Mouse (Mus musculus) embryonic facial prominence, embryonic 11.5 days (tissue): Measurements from ENCODE around the gene Mertk. TPM values are rescaled to one million over a fixed set of nuclear protein-coding genes. Genes with fewer than 3 reads are reported as not detected.

Experiments
- ATAC-seq: fragments of 200-750 bp; cut with Nextera tagmentation; replicated peaks from 2 replicates; pipeline ENCODE4 v1.8.0; 2017; ENCODE audit warnings: low read depth; ENCODE audit not compliant: insufficient number of reproducible peaks, low FRiP score, low TSS enrichment
- DNase-seq: peaks from one replicate; pipeline ENCODE4 v3.0.0-alpha.2; 2015; ENCODE audit warnings: low spot score
- H3K27ac ChIP-seq: fragments of 300-500 bp; sonication (generic); replicated peaks from 2 replicates; pipeline ENCODE4 v1.5.1; 2014; ENCODE audit warnings: mild to moderate bottlenecking, low read depth, low read length, control low read depth
- H3K27me3 ChIP-seq: fragments of 300-500 bp; sonication (generic); 2 replicates; pipeline ENCODE4 v1.6.1; 2014; ENCODE audit warnings: mild to moderate bottlenecking, low read length, moderate library complexity, mixed read lengths; ENCODE audit not compliant: control insufficient read depth, insufficient read depth
- H3K36me3 ChIP-seq: fragments of 300-500 bp; sonication (generic); replicated peaks from 2 replicates; pipeline ENCODE4 v1.6.1; 2014; ENCODE audit warnings: low read depth, mild to moderate bottlenecking, low read length, moderate library complexity, mixed read lengths; ENCODE audit not compliant: control insufficient read depth, insufficient read depth
- H3K4me1 ChIP-seq: fragments of 300-500 bp; sonication (generic); 2 replicates; pipeline ENCODE4 v1.6.1; 2014; ENCODE audit warnings: low read length, mixed read lengths; ENCODE audit not compliant: control insufficient read depth, insufficient read depth
- H3K4me2 ChIP-seq: fragments of 300-500 bp; sonication (generic); 2 replicates; pipeline ENCODE4 v1.6.1; 2014; ENCODE audit warnings: low read depth, mild to moderate bottlenecking, control low read depth, low read length, moderate library complexity
- H3K4me3 ChIP-seq: fragments of 300-500 bp; sonication (generic); 2 replicates; pipeline ENCODE4 v1.5.1; 2014; ENCODE audit warnings: low read depth, low read length, control low read depth
- H3K9ac ChIP-seq: fragments of 300-500 bp; sonication (generic); replicated peaks from 2 replicates; pipeline ENCODE4 v1.6.1; 2014; ENCODE audit warnings: mild to moderate bottlenecking, control low read depth, low read length
- H3K9me3 ChIP-seq: fragments of 300-500 bp; sonication (generic); replicated peaks from 2 replicates; pipeline ENCODE4 v1.6.1; 2016; ENCODE audit warnings: mild to moderate bottlenecking, low read length, inconsistent platforms, mixed read lengths; ENCODE audit not compliant: control insufficient read depth
- WGBS: fragments of 180-500 bp; shearing (Covaris S2); extraction: QIAGEN DNeasy Blood & Tissue Kit; methylation state at CpG from one replicate; pipeline ENCODE4 v1.1.7; 2014; 5-methylcytosine and 5-hydroxymethylcytosine counted together
- polyA plus RNA-seq: library from polyadenylated mRNA; unstranded; fragments of >200 nt; fragmentation: Nextera tagmentation; extraction: Ambion mirVana; gene quantifications from 2 replicates; pipeline ENCODE4 v1.2.1, GENCODE M21; 2014

The Mertk gene
- polyA plus RNA-seq, 1 experiment from 2014 or later: 12.4 TPM

GRCm38 (mm10) chr2:128817387-128817785, 118.6 kb downstream of the Mertk start:
- peak; percentile 49; the same call in 1 of the 2 replicates for ATAC-seq

DNA sequence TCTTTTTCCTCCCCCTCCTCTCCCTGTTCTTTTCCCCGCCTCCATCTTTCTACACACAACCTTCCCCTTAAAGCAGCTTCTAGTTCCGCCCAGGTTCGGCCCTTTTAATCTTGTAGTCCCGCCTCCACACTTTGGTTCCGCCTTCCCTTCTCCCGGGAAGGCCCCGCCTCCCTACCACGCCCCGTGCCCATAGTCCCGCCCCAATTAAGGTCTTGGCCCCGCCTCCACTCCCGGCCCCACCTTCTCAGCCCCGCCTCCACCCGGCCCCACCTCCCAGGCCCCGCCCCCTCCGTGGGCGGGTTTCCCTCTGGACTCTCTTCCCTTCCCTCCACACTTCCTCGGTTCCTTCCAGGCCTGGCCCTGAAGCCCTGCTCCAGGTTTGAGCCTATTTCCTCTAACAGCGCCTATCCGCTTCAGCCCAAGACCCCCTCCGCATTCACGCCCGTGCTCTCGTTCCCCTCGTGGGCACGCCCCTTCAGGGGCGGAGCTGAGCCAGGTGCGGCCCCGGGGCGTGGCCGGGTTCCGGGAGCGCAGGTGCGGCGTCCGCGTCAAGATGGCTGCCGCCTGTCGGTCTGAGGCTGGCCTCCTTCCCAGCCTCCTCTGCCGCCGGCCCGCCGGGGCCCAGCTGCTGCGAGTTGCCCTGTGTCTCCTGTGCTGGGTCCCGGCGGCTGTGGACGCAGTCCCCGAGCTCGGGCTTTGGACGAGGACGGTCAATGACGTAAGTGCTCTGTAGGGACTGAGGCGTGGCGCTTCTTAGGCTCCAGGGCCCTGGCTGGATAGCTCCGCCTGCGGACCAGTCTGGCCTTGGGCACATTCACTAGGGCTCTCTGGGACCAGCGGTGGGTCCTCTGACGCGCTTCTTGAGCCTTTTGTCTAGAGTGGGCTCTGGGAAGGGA, 119.3 kb downstream of the Mertk start, which contains the start of gene Tmem87b:
TSS of gene Tmem87b (plus strand) at position 333 of the 896 bp plus-strand sequence.
- H3K36me3 ChIP-seq: no peaks in the 10 kb centered on the region
- H3K27ac ChIP-seq: peak within 1 kb of the TSS; percentile 68
- H3K9ac ChIP-seq: peak within 1 kb of the TSS; percentile 73
- H3K4me2 ChIP-seq: peak within 1 kb of the TSS; percentile 58
- no peaks in the 10 kb centered on the region for H3K27me3 ChIP-seq
- DNase-seq (peak; percentile 97), ATAC-seq (peak; percentile 93)
- no peaks in the 10 kb centered on the region for H3K9me3 ChIP-seq
- peak within 1 kb of the TSS; percentile 77 for H3K4me3 ChIP-seq
- H3K4me1 ChIP-seq: no peaks in the 10 kb centered on the region
- under 1% methylated on average over 59 of the region's 59 CpGs for WGBS

More at GRCm38 (mm10) chr2:128817387-128817785, 118.6 kb downstream of the Mertk start:
- Histone ChIP-seq H3K9ac (peak overlapping the region; percentile 43), H3K9me3 (no peaks in the 10 kb centered on the region), H3K36me3 (no peaks in the 10 kb centered on the region), H3K4me1 (no peaks in the 10 kb centered on the region), H3K27me3 (no peaks in the 10 kb centered on the region), H3K27ac (peak overlapping the region; percentile 62), H3K4me3 (peak overlapping the region; percentile 77), H3K4me2 (peak overlapping the region; percentile 57)
- WGBS: under 1% methylated on average over 7 of the region's 7 CpGs
- DNase-seq: peak; percentile 88

GRCm38 (mm10) chr2:128818956-128819643, 120.3 kb downstream of the Mertk start:
- no peaks in the 10 kb centered on the region for H3K36me3 ChIP-seq
- H3K4me2 ChIP-seq: peak overlapping the region; percentile 58
- H3K4me1 ChIP-seq: no peaks in the 10 kb centered on the region
- WGBS: 26% methylated on average over 14 of the region's 14 CpGs
- no peak for ATAC-seq
- no peaks in the 10 kb centered on the region for H3K27me3 ChIP-seq
- H3K9ac ChIP-seq: peak overlapping the region; percentile 73
- H3K9me3 ChIP-seq: no peaks in the 10 kb centered on the region
- H3K27ac ChIP-seq: no peak overlapping the region
- peak overlapping the region; percentile 77 for H3K4me3 ChIP-seq
- peak; percentile 17 for DNase-seq

DNA sequence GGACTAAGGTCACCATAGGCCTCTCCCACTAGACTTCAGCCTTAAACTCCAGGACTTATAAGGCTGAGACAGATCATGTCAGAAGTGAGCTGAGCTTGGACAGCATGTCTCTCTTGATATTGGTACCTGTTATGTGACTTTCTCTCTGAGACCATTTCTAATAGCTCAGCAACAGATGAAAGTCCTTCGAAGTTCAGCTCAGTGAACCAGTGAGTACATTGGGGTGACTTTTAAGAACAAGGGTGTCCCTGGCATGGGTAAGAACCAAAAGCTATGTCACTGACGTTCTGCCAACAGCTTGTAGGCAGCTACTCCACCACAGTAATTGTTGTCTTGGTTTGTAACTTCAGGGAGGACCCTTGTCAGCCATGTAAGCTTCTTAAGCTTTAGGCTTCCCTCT, 121.9 kb downstream of the Mertk start:
- Histone ChIP-seq H3K27ac (no peak overlapping the region), H3K4me3 (no peak overlapping the region), H3K27me3 (no peaks in the 10 kb centered on the region), H3K9me3 (no peaks in the 10 kb centered on the region), H3K4me2 (no peak overlapping the region), H3K36me3 (no peaks in the 10 kb centered on the region), H3K9ac (no peak overlapping the region), H3K4me1 (no peaks in the 10 kb centered on the region)
- DNase-seq: no peak
- ATAC-seq: no peak
- WGBS: 89% methylated on average over 2 of the region's 2 CpGs

DNA sequence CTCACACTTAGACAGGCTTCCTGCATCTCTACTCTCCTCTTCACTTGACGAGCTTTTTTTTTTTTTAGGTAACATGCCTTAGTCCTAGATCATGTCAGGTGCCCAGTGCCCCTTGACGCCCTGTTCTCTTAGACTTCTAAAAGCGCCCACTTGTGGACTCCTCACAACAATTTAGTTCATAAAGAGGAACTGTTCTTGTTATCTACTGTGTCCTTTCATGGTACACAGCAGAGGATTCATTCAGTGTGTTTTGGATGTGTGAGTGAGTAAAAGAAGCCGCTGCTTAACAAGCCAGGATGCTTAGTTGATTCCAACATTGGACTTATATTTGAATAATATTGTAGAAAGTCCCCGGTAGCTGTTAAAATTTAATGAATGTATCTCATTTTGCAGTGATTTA, 125.1 kb downstream of the Mertk start:
- H3K9me3 ChIP-seq: no peaks in the 10 kb centered on the region
- DNase-seq (no peak), ATAC-seq (no peak)
- H3K27me3 ChIP-seq: no peaks in the 10 kb centered on the region
- no peak overlapping the region for H3K9ac ChIP-seq
- H3K36me3 ChIP-seq: peaks cover under 1% of the 10 kb centered on the region; the same call in 1 of the 2 replicates
- H3K4me2 ChIP-seq: no peak overlapping the region
- H3K27ac ChIP-seq: no peak overlapping the region
- WGBS: 86% methylated on average over 5 of the region's 5 CpGs
- H3K4me1 ChIP-seq: no peaks in the 10 kb centered on the region
- no peak overlapping the region for H3K4me3 ChIP-seq

GRCm38 (mm10) chr2:128827787-128828186, 129.0 kb downstream of the Mertk start:
- H3K9ac ChIP-seq: no peak overlapping the region
- no peaks in the 10 kb centered on the region for H3K27me3 ChIP-seq
- H3K4me1 ChIP-seq: no peaks in the 10 kb centered on the region
- no peaks in the 10 kb centered on the region for H3K9me3 ChIP-seq
- H3K4me2 ChIP-seq: no peak overlapping the region
- no peak for ATAC-seq
- H3K36me3 ChIP-seq: peaks cover 4% of the 10 kb centered on the region
- 86% methylated on average over 1 of the region's 1 CpGs for WGBS
- H3K4me3 ChIP-seq: no peak overlapping the region
- H3K27ac ChIP-seq: no peak overlapping the region
- no peak for DNase-seq

DNA sequence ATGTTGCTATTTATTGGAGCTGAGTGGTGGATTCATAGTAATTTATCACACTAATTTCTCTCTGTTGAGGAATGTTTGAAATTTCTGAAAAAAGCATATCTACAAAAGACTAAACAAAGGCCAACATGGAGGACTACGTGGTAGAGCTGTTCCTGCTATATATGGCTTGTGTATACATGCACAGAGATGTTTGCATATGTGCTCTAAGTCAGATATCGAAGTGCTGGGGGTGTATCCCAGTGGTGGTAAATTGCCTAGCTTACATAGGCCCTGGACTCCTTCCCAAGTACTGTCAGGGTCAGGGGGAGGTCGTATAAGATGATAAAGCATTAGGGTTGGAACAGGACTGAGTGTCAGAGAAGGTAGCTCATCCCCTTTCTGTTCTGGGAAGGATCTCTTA, 133.9 kb downstream of the Mertk start:
- Histone ChIP-seq H3K27ac (no peak overlapping the region), H3K27me3 (no peaks in the 10 kb centered on the region), H3K9ac (no peak overlapping the region), H3K4me2 (no peak overlapping the region), H3K4me3 (no peak overlapping the region), H3K9me3 (no peaks in the 10 kb centered on the region), H3K4me1 (no peaks in the 10 kb centered on the region), H3K36me3 (peaks cover 4% of the 10 kb centered on the region)
- ATAC-seq: no peak
- DNase-seq: no peak
- 82% methylated on average over 3 of the region's 3 CpGs for WGBS

- Histone ChIP-seq H3K9me3 (no peaks in the 10 kb centered on the region), H3K27me3 (no peaks in the 10 kb centered on the region), H3K36me3 (peaks cover 4% of the 10 kb centered on the region), H3K27ac (no peak overlapping the region), H3K4me2 (no peak overlapping the region), H3K4me3 (no peak overlapping the region), H3K9ac (no peak overlapping the region), H3K4me1 (no peaks in the 10 kb centered on the region)
- 95% methylated on average over 2 of the region's 2 CpGs for WGBS
- no peak for DNase-seq
- ATAC-seq: no peak
These were observed 134.3 kb downstream of the Mertk start for GRCm38 (mm10) chr2:128833035-128833434.
